27 mouse cellular contexts compared by ENCODE assay signal in the genomic region with DNA sequence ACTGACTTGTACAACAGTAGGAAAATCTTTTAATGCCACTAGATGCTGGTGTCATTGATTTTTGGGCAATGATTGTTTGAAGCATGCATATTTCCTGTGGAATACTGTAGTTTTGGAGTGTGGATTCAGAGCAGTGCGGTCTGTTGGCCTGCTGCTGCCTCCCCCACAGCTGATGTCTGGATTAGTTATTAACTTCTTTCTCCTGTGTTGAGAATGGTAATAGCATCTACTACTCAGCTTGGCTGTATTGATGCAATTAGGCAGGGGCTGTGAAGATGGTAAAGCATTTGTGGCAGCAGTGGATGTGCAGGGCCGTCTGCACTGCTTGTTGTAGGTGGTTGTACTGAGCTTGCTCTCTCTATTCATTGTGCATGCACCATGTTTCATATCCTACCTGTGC.
DNase-seq lines count a peak whose midpoint lies in the region; ATAC-seq and TF ChIP-seq lines count a peak whose summit lies in the region.
"Had no signal": no experiment of that assay in that cellular context is flagged by ENCODE, and none has a peak within 500 bp of the region (broad histone marks: within the 10 kb centered on the region; RNA-seq: fewer than 3 reads in every experiment).

No protein-coding gene starts in this region.

- H3K36me3 ChIP-seq in kidney, embryonic 16.5 days (ENCODE audit: insufficient read depth, low read length): no peaks in the 10 kb centered on the region
- H3K36me3 ChIP-seq: hindbrain, embryonic 10.5 days; hindbrain, embryonic 15.5 days; limb, embryonic 15.5 days; neural tube, embryonic 15.5 days had no signal

- TF ChIP-seq CTCF in layer of hippocampus, adult 2 months (conservative IDR thresholded peaks at IDR 0.05): no peak
- TF ChIP-seq CTCF in lung, adult 2 months (IDR thresholded peaks at IDR 0.05; ENCODE audit: insufficient read depth, low read length): no peak

- peak; percentile 16 to 60 for DNase-seq in layer of hippocampus, adult 18-20 months (ENCODE audit: low spot score in 2 of 2)
- no peak for DNase-seq in layer of hippocampus, postnatal 10 days (ENCODE audit: low spot score in 2 of 2)
- DNase-seq in layer of hippocampus, adult 2 months (ENCODE audit: low spot score in 2 of 2): peak; percentile 21 to 33
- no peak for DNase-seq in frontal cortex, postnatal 25 days (ENCODE audit: low spot score in 2 of 2)
- DNase-seq in lung, adult 2 months: no peak
- DNase-seq in retina, postnatal 1 day: no peak
- DNase-seq: adrenal gland, adult 8-10 months; B cell, adult 2 months; cerebellum, adult 8-10 months; cerebellum, postnatal 36 days; gastrocnemius, postnatal 14 days; heart, postnatal 14 days; left cerebral cortex, postnatal 4 days; lung, embryonic 14.5 days; lung, postnatal 14 days; midbrain, embryonic 14.5 days; right cerebral cortex, postnatal 25 days; thymus, postnatal 14 days had no signal

- peak; percentile 75 for ATAC-seq in kidney, embryonic 16.5 days (ENCODE audit: low FRiP score, low TSS enrichment)
- ATAC-seq: activated CD4-positive, CD25-positive, alpha-beta regulatory T cell, adult 4 months; forebrain, embryonic 13.5 days; inflammation-experienced regulatory T-cells, adult 6 months had no signal

- H3K4me1 ChIP-seq in kidney, embryonic 16.5 days (ENCODE audit: insufficient read depth, low read length): peaks cover 10% of the 10 kb centered on the region; the same call in 1 of the 2 replicates
- no peaks in the 10 kb centered on the region for H3K4me1 ChIP-seq in lung, adult 2 months (ENCODE audit: control insufficient read depth, insufficient read depth, low read length)
- H3K4me1 ChIP-seq: hindbrain, embryonic 10.5 days; hindbrain, embryonic 15.5 days; limb, embryonic 15.5 days; neural tube, embryonic 15.5 days had no signal

- H3K9ac ChIP-seq in kidney, embryonic 16.5 days (replicated peaks; ENCODE audit: low read length): no peak overlapping the region
- H3K9ac ChIP-seq: forebrain, embryonic 13.5 days; hindbrain, embryonic 15.5 days; limb, embryonic 15.5 days; liver, embryonic 14.5 days; lung, embryonic 14.5 days; neural tube, embryonic 15.5 days had no signal

- no peaks in the 10 kb centered on the region for H3K27me3 ChIP-seq in kidney, embryonic 16.5 days (ENCODE audit: insufficient read depth, low read length)
- H3K27me3 ChIP-seq: forebrain, embryonic 13.5 days; hindbrain, embryonic 15.5 days; limb, embryonic 15.5 days; neural tube, embryonic 15.5 days had no signal

- no peaks in the 10 kb centered on the region for H3K9me3 ChIP-seq in kidney, embryonic 16.5 days (ENCODE audit: low read length)
- H3K9me3 ChIP-seq: forebrain, embryonic 13.5 days; hindbrain, embryonic 10.5 days; hindbrain, embryonic 15.5 days; limb, embryonic 15.5 days; neural tube, embryonic 15.5 days had no signal

- no peak for TF ChIP-seq POLR2A in lung, adult 2 months (IDR thresholded peaks at IDR 0.05; ENCODE audit: borderline replicate concordance, extremely low read depth, low read depth, low read length)

- no peak overlapping the region for H3K4me3 ChIP-seq in kidney, embryonic 16.5 days (ENCODE audit: low read length)
- no peak overlapping the region for H3K4me3 ChIP-seq in layer of hippocampus, adult 2 months
- H3K4me3 ChIP-seq in lung, adult 2 months (replicated peaks; ENCODE audit: extremely low read depth, low read depth, low read length): no peak overlapping the region
- H3K4me3 ChIP-seq: forebrain, embryonic 13.5 days; hindbrain, embryonic 10.5 days; hindbrain, embryonic 15.5 days; limb, embryonic 15.5 days; neural tube, embryonic 15.5 days had no signal

- WGBS in kidney, embryonic 16.5 days: 50% methylated on average over 2 of the region's 2 CpGs
- 75% methylated on average over 2 of the region's 2 CpGs for WGBS in lung, adult 2 months

- no peak overlapping the region for H3K4me2 ChIP-seq in kidney, embryonic 16.5 days (replicated peaks; ENCODE audit: low read depth, low read length)
- H3K4me2 ChIP-seq: forebrain, embryonic 13.5 days; hindbrain, embryonic 15.5 days; limb, embryonic 15.5 days; lung, embryonic 14.5 days; neural tube, embryonic 15.5 days had no signal

- no peak overlapping the region for H3K27ac ChIP-seq in kidney, embryonic 16.5 days (ENCODE audit: low read length)
- peak overlapping the region; percentile 39 for H3K27ac ChIP-seq in layer of hippocampus, adult 2 months
- H3K27ac ChIP-seq: forebrain, embryonic 13.5 days; hindbrain, embryonic 10.5 days; hindbrain, embryonic 15.5 days; limb, embryonic 15.5 days; liver, embryonic 14.5 days; neural tube, embryonic 15.5 days had no signal

Comparison
In these comparisons a context has a peak if more than half of its experiments do, and no peak if none do; other contexts are left out.
1. DNase-seq: peak in layer of hippocampus, adult 18-20 months (2 of 2) and layer of hippocampus, adult 2 months (2 of 2); none in layer of hippocampus, postnatal 10 days (0 of 2), frontal cortex, postnatal 25 days (0 of 2), lung, adult 2 months (single experiment) and retina, postnatal 1 day (single experiment).